Mouse (Mus musculus): ENCODE measurements at regions not wholly inside any gene's neighbourhood (a gene's known extent, or its start where the extent isn't known, plus 50 kb on each side); places are given as distances from the start of the nearest gene placed in this dataset.

DNA sequence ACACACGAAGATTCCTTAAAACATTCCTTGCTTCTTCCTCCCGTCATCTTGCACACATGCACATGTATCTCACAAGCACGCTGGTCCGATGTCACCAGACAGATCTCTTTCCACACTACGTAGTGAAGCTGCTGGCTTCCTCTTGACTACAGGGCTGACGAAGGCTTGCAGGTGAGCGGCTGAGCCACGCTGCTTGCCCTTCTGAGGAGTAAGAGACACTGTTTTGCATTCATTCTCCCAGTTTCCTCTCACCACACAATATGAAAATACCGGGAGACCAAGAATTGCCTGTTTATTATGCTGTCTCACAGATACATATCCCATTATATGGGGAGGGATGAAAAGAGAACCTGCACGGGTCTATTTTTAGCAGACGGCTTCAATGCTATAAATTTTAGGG is 71.0 kb upstream of the Spaca7 start:
- Histone ChIP-seq H3K9me3 (ENCODE audit: control insufficient read depth) (no peaks in the 10 kb centered on the region), H3K36me3 (ENCODE audit: control insufficient read depth, insufficient read depth) (no peaks in the 10 kb centered on the region), H3K4me1 (replicated peaks; ENCODE audit: control insufficient read depth, insufficient read depth, low read length) (no peaks in the 10 kb centered on the region), H3K4me2 (replicated peaks; ENCODE audit: low read depth) (peak overlapping the region; percentile 50; the same call in 1 of the 2 replicates), H3K27me3 (replicated peaks; ENCODE audit: control insufficient read depth, insufficient read depth, low read length) (peaks cover 60% of the 10 kb centered on the region), H3K27ac (ENCODE audit: low read depth, low read length) (no peak overlapping the region), H3K4me3 (ENCODE audit: low read depth, low read length) (no peak overlapping the region; the same call in 1 of the 2 replicates), H3K9ac (ENCODE audit: low read depth, low read length) (no peak overlapping the region)
- no peak for ATAC-seq
- WGBS = 3% methylated on average over 11 of the region's 11 CpGs
- no peak for TF ChIP-seq CTCF (IDR thresholded peaks at IDR 0.05; ENCODE audit: low read depth)

DNA sequence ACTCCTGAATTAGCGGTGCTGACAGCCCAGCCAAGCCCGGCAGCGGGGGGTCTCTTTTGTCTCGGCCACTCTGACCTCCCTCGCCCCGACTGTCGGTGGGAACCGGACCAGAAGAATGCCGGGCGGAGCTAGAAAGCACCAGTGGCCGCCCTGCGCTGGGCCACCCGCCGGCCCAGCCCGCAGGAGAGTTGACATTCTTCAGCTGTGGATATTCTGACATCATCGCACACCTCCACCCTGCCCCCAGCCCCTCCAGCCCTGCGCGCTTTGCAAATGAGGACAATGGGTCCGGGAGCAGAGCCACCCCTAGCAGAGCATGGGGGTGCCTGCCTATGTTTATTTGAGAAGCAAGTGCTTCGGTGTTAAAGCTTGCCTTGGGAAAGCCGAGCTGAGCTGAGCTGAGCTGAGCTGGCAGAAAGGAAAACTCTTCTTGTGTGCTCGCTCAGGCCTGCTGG is 70.5 kb upstream of the Spaca7 start:
- H3K36me3 ChIP-seq (ENCODE audit: control insufficient read depth, insufficient read depth) = no peaks in the 10 kb centered on the region
- H3K4me3 ChIP-seq (ENCODE audit: low read depth, low read length) = peak overlapping the region; percentile 20
- peak overlapping the region; percentile 50 for H3K4me2 ChIP-seq (replicated peaks; ENCODE audit: low read depth)
- no peaks in the 10 kb centered on the region for H3K4me1 ChIP-seq (replicated peaks; ENCODE audit: control insufficient read depth, insufficient read depth, low read length)
- H3K9ac ChIP-seq (ENCODE audit: low read depth, low read length) = no peak overlapping the region
- H3K27me3 ChIP-seq (replicated peaks; ENCODE audit: control insufficient read depth, insufficient read depth, low read length) = peaks cover 60% of the 10 kb centered on the region
- no peak overlapping the region for H3K27ac ChIP-seq (ENCODE audit: low read depth, low read length)
- no peak for ATAC-seq
- TF ChIP-seq CTCF (IDR thresholded peaks at IDR 0.05; ENCODE audit: low read depth) = no peak
- WGBS = 1% methylated on average over 21 of the region's 22 CpGs
- no peaks in the 10 kb centered on the region for H3K9me3 ChIP-seq (ENCODE audit: control insufficient read depth)

DNA sequence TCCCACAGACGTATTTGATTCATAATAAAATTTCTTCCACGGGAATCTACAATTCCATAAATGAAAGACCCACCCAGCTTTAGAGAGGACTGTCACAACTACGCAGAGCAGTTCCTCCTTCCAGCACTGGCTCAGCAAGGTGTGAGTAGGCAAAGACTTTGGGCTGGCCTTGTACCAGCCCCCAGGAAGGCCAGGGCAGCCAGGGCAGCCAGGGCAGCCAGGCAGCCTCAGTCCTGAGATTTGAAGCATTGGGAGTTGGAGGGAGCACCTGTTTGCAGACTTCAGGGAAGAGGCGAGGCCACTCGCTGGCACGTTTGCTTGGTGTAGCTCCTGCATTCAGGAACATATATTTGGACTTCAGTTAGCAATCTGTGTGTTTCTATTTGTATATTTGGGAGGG is 70.0 kb upstream of the Spaca7 start:
- 13% methylated on average over 6 of the region's 6 CpGs for WGBS
- Histone ChIP-seq H3K4me1 (replicated peaks; ENCODE audit: control insufficient read depth, insufficient read depth, low read length) (no peaks in the 10 kb centered on the region), H3K9ac (ENCODE audit: low read depth, low read length) (no peak overlapping the region), H3K36me3 (ENCODE audit: control insufficient read depth, insufficient read depth) (no peaks in the 10 kb centered on the region), H3K4me2 (replicated peaks; ENCODE audit: low read depth) (peak overlapping the region; percentile 50), H3K27ac (ENCODE audit: low read depth, low read length) (no peak overlapping the region), H3K4me3 (ENCODE audit: low read depth, low read length) (peak overlapping the region; percentile 20; the same call in 1 of the 2 replicates), H3K9me3 (ENCODE audit: control insufficient read depth) (no peaks in the 10 kb centered on the region), H3K27me3 (replicated peaks; ENCODE audit: control insufficient read depth, insufficient read depth, low read length) (peaks cover 58% of the 10 kb centered on the region)
- no peak for ATAC-seq
- TF ChIP-seq CTCF (IDR thresholded peaks at IDR 0.05; ENCODE audit: low read depth) = no peak

DNA sequence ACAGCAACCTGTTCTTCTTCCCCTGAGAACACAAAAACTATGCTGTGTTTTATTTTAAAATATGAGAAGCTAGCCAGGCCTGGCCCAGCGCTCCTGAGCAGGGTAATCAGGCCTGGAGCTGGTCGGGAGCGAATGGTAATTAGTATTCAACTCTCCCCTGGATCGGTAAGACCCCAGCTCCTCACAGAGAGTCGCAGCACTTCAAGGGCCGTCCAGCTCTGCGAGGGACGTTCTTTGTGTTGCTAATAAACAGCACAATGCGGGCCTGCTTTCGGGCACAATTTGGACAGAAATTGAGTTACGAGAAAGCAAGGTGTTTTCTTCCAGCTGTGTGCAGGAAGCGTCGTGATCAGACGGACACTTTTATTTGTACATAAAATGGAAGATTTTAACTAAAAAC is 69.5 kb upstream of the Spaca7 start:
- ATAC-seq = no peak
- Histone ChIP-seq H3K36me3 (ENCODE audit: control insufficient read depth, insufficient read depth) (no peaks in the 10 kb centered on the region), H3K9ac (ENCODE audit: low read depth, low read length) (no peak overlapping the region), H3K27ac (ENCODE audit: low read depth, low read length) (no peak overlapping the region), H3K9me3 (ENCODE audit: control insufficient read depth) (no peaks in the 10 kb centered on the region), H3K4me1 (replicated peaks; ENCODE audit: control insufficient read depth, insufficient read depth, low read length) (no peaks in the 10 kb centered on the region), H3K4me3 (ENCODE audit: low read depth, low read length) (no peak overlapping the region), H3K4me2 (replicated peaks; ENCODE audit: low read depth) (no peak overlapping the region), H3K27me3 (replicated peaks; ENCODE audit: control insufficient read depth, insufficient read depth, low read length) (peaks cover 56% of the 10 kb centered on the region)
- 12% methylated on average over 14 of the region's 14 CpGs for WGBS
- no peak for TF ChIP-seq CTCF (IDR thresholded peaks at IDR 0.05; ENCODE audit: low read depth)

DNA sequence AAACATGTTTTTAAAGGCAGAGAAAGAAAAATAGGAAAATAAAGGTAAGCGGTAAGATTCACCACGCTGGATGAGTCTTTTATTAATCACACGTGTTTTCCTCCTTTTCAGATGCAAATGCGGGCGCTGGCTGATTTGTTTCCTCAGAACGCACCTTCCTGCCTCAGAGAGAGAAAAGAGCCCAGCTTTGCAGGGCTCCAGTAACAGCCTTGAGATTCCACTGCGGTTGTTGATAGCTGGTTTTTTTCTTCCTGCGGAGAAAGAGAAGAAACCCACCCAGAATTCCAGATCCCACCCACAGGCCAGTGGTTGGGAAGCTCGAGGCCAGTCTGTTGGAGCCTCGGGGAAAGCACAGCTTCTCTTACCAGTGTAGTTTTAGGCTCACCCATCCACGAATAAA is 68.6 kb upstream of the Spaca7 start:
- Histone ChIP-seq H3K4me3 (ENCODE audit: low read depth, low read length) (no peak overlapping the region), H3K36me3 (ENCODE audit: control insufficient read depth, insufficient read depth) (no peaks in the 10 kb centered on the region), H3K9me3 (ENCODE audit: control insufficient read depth) (no peaks in the 10 kb centered on the region), H3K27ac (ENCODE audit: low read depth, low read length) (no peak overlapping the region), H3K4me2 (replicated peaks; ENCODE audit: low read depth) (no peak overlapping the region), H3K27me3 (replicated peaks; ENCODE audit: control insufficient read depth, insufficient read depth, low read length) (peaks cover 56% of the 10 kb centered on the region), H3K9ac (ENCODE audit: low read depth, low read length) (no peak overlapping the region), H3K4me1 (replicated peaks; ENCODE audit: control insufficient read depth, insufficient read depth, low read length) (no peaks in the 10 kb centered on the region)
- ATAC-seq = no peak
- TF ChIP-seq CTCF (IDR thresholded peaks at IDR 0.05; ENCODE audit: low read depth) = no peak
- WGBS = 7% methylated on average over 11 of the region's 11 CpGs

DNA sequence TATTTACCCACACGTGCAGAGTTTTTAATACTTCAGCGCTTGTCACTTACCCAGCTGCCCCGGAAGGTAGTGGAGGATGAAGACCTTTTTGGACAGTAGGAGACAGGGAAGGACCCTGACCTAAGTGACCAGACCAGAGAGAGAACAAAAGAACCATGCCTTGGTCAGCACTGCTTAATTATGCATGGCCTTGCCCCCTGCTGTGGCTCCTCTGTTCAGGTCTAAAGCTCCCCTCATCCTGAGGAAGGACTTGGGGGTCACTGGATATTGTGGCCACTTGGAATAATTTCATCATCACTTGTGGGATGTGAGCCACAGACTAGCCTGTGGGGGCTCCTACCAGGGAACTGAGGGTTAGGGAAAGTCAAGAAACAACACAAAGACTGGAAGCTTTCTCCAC is 68.1 kb upstream of the Spaca7 start:
- H3K9me3 ChIP-seq (ENCODE audit: control insufficient read depth) = no peaks in the 10 kb centered on the region
- WGBS = 17% methylated on average over 3 of the region's 3 CpGs
- H3K4me3 ChIP-seq (ENCODE audit: low read depth, low read length) = no peak overlapping the region
- no peaks in the 10 kb centered on the region for H3K4me1 ChIP-seq (replicated peaks; ENCODE audit: control insufficient read depth, insufficient read depth, low read length)
- ATAC-seq = no peak
- peaks cover 55% of the 10 kb centered on the region for H3K27me3 ChIP-seq (replicated peaks; ENCODE audit: control insufficient read depth, insufficient read depth, low read length)
- no peak overlapping the region for H3K4me2 ChIP-seq (replicated peaks; ENCODE audit: low read depth)
- TF ChIP-seq CTCF (IDR thresholded peaks at IDR 0.05; ENCODE audit: low read depth) = no peak
- H3K27ac ChIP-seq (ENCODE audit: low read depth, low read length) = no peak overlapping the region
- H3K36me3 ChIP-seq (ENCODE audit: control insufficient read depth, insufficient read depth) = no peaks in the 10 kb centered on the region
- H3K9ac ChIP-seq (ENCODE audit: low read depth, low read length) = no peak overlapping the region

DNA sequence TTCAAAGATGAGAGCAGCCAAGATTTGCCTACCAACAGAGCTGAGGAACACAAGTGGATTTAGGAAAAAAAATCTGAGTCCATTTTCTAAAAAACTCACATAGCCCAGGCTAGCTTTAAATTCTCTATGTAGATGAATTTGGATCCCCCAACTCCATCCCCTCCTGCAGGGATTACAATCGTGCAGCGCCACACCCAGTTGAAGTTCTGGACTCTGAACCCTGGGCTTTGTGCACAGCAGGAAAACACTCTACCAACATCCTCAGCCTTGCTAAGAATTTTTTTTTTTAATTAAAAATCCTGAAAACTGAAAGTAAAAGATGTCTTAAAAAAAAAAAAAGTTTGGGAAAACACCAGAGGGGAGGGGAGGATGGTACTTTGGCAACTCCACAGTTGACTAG is 62.6 kb upstream of the Spaca7 start:
- Histone ChIP-seq H3K4me1 (replicated peaks; ENCODE audit: control insufficient read depth, insufficient read depth, low read length) (no peaks in the 10 kb centered on the region), H3K9ac (ENCODE audit: low read depth, low read length) (no peak overlapping the region), H3K4me2 (replicated peaks; ENCODE audit: low read depth) (no peak overlapping the region), H3K27ac (ENCODE audit: low read depth, low read length) (no peak overlapping the region), H3K36me3 (ENCODE audit: control insufficient read depth, insufficient read depth) (no peaks in the 10 kb centered on the region), H3K27me3 (replicated peaks; ENCODE audit: control insufficient read depth, insufficient read depth, low read length) (peaks cover 11% of the 10 kb centered on the region; the same call in 1 of the 2 replicates), H3K4me3 (ENCODE audit: low read depth, low read length) (no peak overlapping the region), H3K9me3 (ENCODE audit: control insufficient read depth) (no peaks in the 10 kb centered on the region)
- TF ChIP-seq CTCF (IDR thresholded peaks at IDR 0.05; ENCODE audit: low read depth) = no peak
- ATAC-seq = no peak; the same call in 1 of the 2 replicates
- WGBS = 54% methylated on average over 2 of the region's 2 CpGs

All from intestine, postnatal 0 days (tissue).